Mouse (Mus musculus) midbrain, embryonic 15.5 days (tissue): Measurements from ENCODE around the gene Fth1. TPM values are rescaled to one million over a fixed set of nuclear protein-coding genes. Genes with fewer than 3 reads are reported as not detected.

ENCODE experiments used
- ATAC-seq: fragments of 200-750 bp; cut with Nextera tagmentation; replicated peaks from 2 replicates; pipeline ENCODE4 v1.8.0; 2017; ENCODE audit warnings: moderate TSS enrichment
- H3K27ac ChIP-seq: fragments of 300-500 bp; sonication (generic); 2 replicates; pipeline ENCODE4 v1.5.1; 2015; ENCODE audit warnings: mild to moderate bottlenecking, inconsistent platforms
- H3K27me3 ChIP-seq: fragments of 300-500 bp; sonication (generic); replicated peaks from 2 replicates; pipeline ENCODE4 v1.6.1; 2015; ENCODE audit warnings: inconsistent platforms
- H3K36me3 ChIP-seq: fragments of 300-500 bp; sonication (generic); replicated peaks from 2 replicates; pipeline ENCODE4 v1.6.1; 2015; ENCODE audit warnings: inconsistent platforms
- H3K4me1 ChIP-seq: fragments of 300-500 bp; sonication (generic); 2 replicates; pipeline ENCODE4 v1.6.1; 2015; ENCODE audit warnings: inconsistent platforms
- H3K4me2 ChIP-seq: fragments of 300-500 bp; sonication (generic); 2 replicates; pipeline ENCODE4 v1.6.1; 2015; ENCODE audit warnings: inconsistent platforms, mild to moderate bottlenecking, moderate library complexity
- H3K4me3 ChIP-seq: fragments of 300-500 bp; sonication (generic); 2 replicates; pipeline ENCODE4 v1.5.1; 2015; ENCODE audit warnings: mild to moderate bottlenecking, inconsistent platforms
- H3K9ac ChIP-seq: fragments of 300-500 bp; sonication (generic); 2 replicates; pipeline ENCODE4 v1.6.1; 2015; ENCODE audit warnings: mild to moderate bottlenecking, inconsistent platforms
- H3K9me3 ChIP-seq: fragments of 300-500 bp; sonication (generic); 2 replicates; pipeline ENCODE4 v1.6.1; 2016; ENCODE audit warnings: inconsistent platforms
- WGBS: fragments of 180-500 bp; shearing (Covaris S2); methylation state at CpG from one replicate; pipeline ENCODE4 v1.1.7; 2015; ENCODE audit warnings: mixed read lengths; 5-methylcytosine and 5-hydroxymethylcytosine counted together
- polyA plus RNA-seq: library from polyadenylated mRNA; unstranded; fragments of >200 nt; fragmentation: Nextera tagmentation; extraction: Ambion mirVana; gene quantifications from 2 replicates; pipeline ENCODE4 v1.2.1, GENCODE M21; 2015

Fth1 gene
- polyA plus RNA-seq, 1 experiment from 2014 or later = 1,452 TPM

GRCm38 (mm10) chr19:10001206-10001969, 21.0 kb downstream of the Fth1 start, which contains the start of the genes Best1 and Rab3il1:
Gene Best1 (minus strand): TSS chr19:10001633.
Gene Rab3il1 (plus strand): TSS chr19:10001669.
- Histone ChIP-seq H3K9me3 (no peaks in the 10 kb centered on the region), H3K4me1 (no peaks in the 10 kb centered on the region), H3K4me2 (no peak within 1 kb of the TSS), H3K4me3 (no peak within 1 kb of the TSS), H3K27ac (no peak within 1 kb of the TSS), H3K9ac (no peak within 1 kb of the TSS), H3K36me3 (no peaks in the 10 kb centered on the region), H3K27me3 (no peaks in the 10 kb centered on the region)
- ATAC-seq = no peak
- 75% methylated on average over 7 of the region's 7 CpGs for WGBS

- Histone ChIP-seq H3K4me1 (no peaks in the 10 kb centered on the region), H3K27me3 (no peaks in the 10 kb centered on the region), H3K9me3 (no peaks in the 10 kb centered on the region), H3K36me3 (no peaks in the 10 kb centered on the region), H3K4me2 (no peak overlapping the region), H3K4me3 (no peak overlapping the region), H3K27ac (no peak overlapping the region), H3K9ac (no peak overlapping the region)
- 97% methylated on average over 1 of the region's 1 CpGs for WGBS
- no peak for ATAC-seq
These were observed 23.3 kb downstream of the Fth1 start for GRCm38 (mm10) chr19:10003696-10004095.

- Histone ChIP-seq H3K27ac (no peak overlapping the region), H3K4me3 (no peak overlapping the region), H3K9ac (no peak overlapping the region), H3K27me3 (no peaks in the 10 kb centered on the region), H3K36me3 (no peaks in the 10 kb centered on the region), H3K9me3 (no peaks in the 10 kb centered on the region), H3K4me2 (no peak overlapping the region), H3K4me1 (no peaks in the 10 kb centered on the region)
- WGBS = 85% methylated on average over 1 of the region's 1 CpGs
- ATAC-seq = no peak
These were observed 31.0 kb downstream of the Fth1 start for GRCm38 (mm10) chr19:10011408-10011807.

GRCm38 (mm10) chr19:10012827-10013278, 32.5 kb downstream of the Fth1 start:
- Histone ChIP-seq H3K27ac (no peak overlapping the region), H3K4me2 (no peak overlapping the region), H3K4me1 (peaks cover 5% of the 10 kb centered on the region; the same call in 1 of the 2 replicates), H3K36me3 (no peaks in the 10 kb centered on the region), H3K9me3 (no peaks in the 10 kb centered on the region), H3K27me3 (no peaks in the 10 kb centered on the region), H3K4me3 (no peak overlapping the region), H3K9ac (no peak overlapping the region)
- WGBS = 58% methylated on average over 6 of the region's 6 CpGs
- ATAC-seq = no peak

GRCm38 (mm10) chr19:10013348-10013747, 33.0 kb downstream of the Fth1 start:
- H3K27me3 ChIP-seq = no peaks in the 10 kb centered on the region
- H3K4me3 ChIP-seq = no peak overlapping the region
- H3K36me3 ChIP-seq = no peaks in the 10 kb centered on the region
- whole genome bisulfite sequencing = 50% methylated on average over 3 of the region's 3 CpGs
- no peak overlapping the region for H3K9ac ChIP-seq
- H3K4me1 ChIP-seq = peaks cover 10% of the 10 kb centered on the region
- no peak overlapping the region for H3K27ac ChIP-seq
- no peaks in the 10 kb centered on the region for H3K9me3 ChIP-seq
- ATAC-seq = no peak
- no peak overlapping the region for H3K4me2 ChIP-seq

- no peak for ATAC-seq
- 78% methylated on average over 5 of the region's 5 CpGs for WGBS
- no peaks in the 10 kb centered on the region for H3K9me3 ChIP-seq
- H3K4me3 ChIP-seq = no peak overlapping the region
- H3K4me2 ChIP-seq = no peak overlapping the region
- no peaks in the 10 kb centered on the region for H3K27me3 ChIP-seq
- H3K4me1 ChIP-seq = peaks cover 16% of the 10 kb centered on the region
- H3K36me3 ChIP-seq = no peaks in the 10 kb centered on the region
- no peak overlapping the region for H3K9ac ChIP-seq
- no peak overlapping the region for H3K27ac ChIP-seq
These were observed 33.5 kb downstream of the Fth1 start for GRCm38 (mm10) chr19:10013913-10014312.

- ATAC-seq = no peak
- H3K9ac ChIP-seq = no peak overlapping the region
- H3K4me1 ChIP-seq = peaks cover 23% of the 10 kb centered on the region
These were observed 34.4 kb downstream of the Fth1 start for GRCm38 (mm10) chr19:10014824-10015223.

GRCm38 (mm10) chr19:10015442-10015841, 35.0 kb downstream of the Fth1 start:
- Histone ChIP-seq H3K4me3 (no peak overlapping the region), H3K27me3 (no peaks in the 10 kb centered on the region), H3K9me3 (no peaks in the 10 kb centered on the region), H3K9ac (no peak overlapping the region), H3K4me1 (peaks cover 23% of the 10 kb centered on the region), H3K36me3 (no peaks in the 10 kb centered on the region), H3K4me2 (no peak overlapping the region), H3K27ac (no peak overlapping the region)
- no peak for ATAC-seq
- 85% methylated on average over 4 of the region's 4 CpGs for WGBS

More at GRCm38 (mm10) chr19:10014824-10015223, 34.4 kb downstream of the Fth1 start:
- 86% methylated on average over 13 of the region's 13 CpGs for WGBS
- Histone ChIP-seq H3K4me2 (no peak overlapping the region), H3K9me3 (no peaks in the 10 kb centered on the region), H3K27me3 (no peaks in the 10 kb centered on the region), H3K36me3 (no peaks in the 10 kb centered on the region), H3K4me3 (no peak overlapping the region), H3K27ac (no peak overlapping the region)

- peaks cover 23% of the 10 kb centered on the region for H3K4me1 ChIP-seq
- H3K27me3 ChIP-seq = no peaks in the 10 kb centered on the region
- H3K4me3 ChIP-seq = no peak overlapping the region
- H3K36me3 ChIP-seq = no peaks in the 10 kb centered on the region
- H3K9ac ChIP-seq = no peak overlapping the region
- H3K27ac ChIP-seq = no peak overlapping the region
- ATAC-seq = no peak
- WGBS = 87% methylated on average over 4 of the region's 4 CpGs
- no peaks in the 10 kb centered on the region for H3K9me3 ChIP-seq
- no peak overlapping the region for H3K4me2 ChIP-seq
These were observed 35.8 kb downstream of the Fth1 start for GRCm38 (mm10) chr19:10016151-10016550.

GRCm38 (mm10) chr19:10017637-10018526, 37.5 kb downstream of the Fth1 start:
- Histone ChIP-seq H3K9ac (peak overlapping the region; percentile 76), H3K36me3 (no peaks in the 10 kb centered on the region), H3K27ac (peak overlapping the region; percentile 68), H3K4me2 (peak overlapping the region; percentile 98), H3K9me3 (no peaks in the 10 kb centered on the region), H3K27me3 (no peaks in the 10 kb centered on the region), H3K4me1 (peaks cover 23% of the 10 kb centered on the region), H3K4me3 (peak overlapping the region; percentile 74)
- 5% methylated on average over 44 of the region's 44 CpGs for WGBS
- ATAC-seq = peak; percentile 96

GRCm38 (mm10) chr19:10018527-10018818, 38.1 kb downstream of the Fth1 start:
- Histone ChIP-seq H3K9ac (peak overlapping the region; percentile 76), H3K27me3 (no peaks in the 10 kb centered on the region), H3K4me2 (peak overlapping the region; percentile 98), H3K9me3 (no peaks in the 10 kb centered on the region), H3K4me3 (peak overlapping the region; percentile 74), H3K27ac (no peak overlapping the region), H3K36me3 (no peaks in the 10 kb centered on the region), H3K4me1 (peaks cover 23% of the 10 kb centered on the region)
- WGBS = 0% methylated on average over 3 of the region's 3 CpGs
- no peak; the same call in 1 of the 2 replicates for ATAC-seq

- WGBS = 84% methylated on average over 4 of the region's 4 CpGs
- H3K9ac ChIP-seq = no peak overlapping the region
- no peak for ATAC-seq
These were observed 38.9 kb downstream of the Fth1 start for GRCm38 (mm10) chr19:10019214-10019760.

More at GRCm38 (mm10) chr19:10019214-10019760, 38.9 kb downstream of the Fth1 start:
- peak overlapping the region; percentile 74 for H3K4me3 ChIP-seq
- H3K27ac ChIP-seq = no peak overlapping the region
- no peaks in the 10 kb centered on the region for H3K9me3 ChIP-seq
- H3K4me1 ChIP-seq = peaks cover 23% of the 10 kb centered on the region
- H3K36me3 ChIP-seq = no peaks in the 10 kb centered on the region
- H3K27me3 ChIP-seq = no peaks in the 10 kb centered on the region
- peak overlapping the region; percentile 98 for H3K4me2 ChIP-seq
